Mouse (Mus musculus) lung, embryonic 16.5 days (tissue): ENCODE data around the gene Acads. TPM values are rescaled to one million over a fixed set of nuclear protein-coding genes. Genes with fewer than 3 reads are reported as not detected.

Source experiments
- ATAC-seq: fragments of 200-750 bp; cut with Nextera tagmentation; 2 replicates; pipeline ENCODE4 v1.8.0; 2017; ENCODE audit warnings: low read depth, mild to moderate bottlenecking, moderate library complexity
- H3K27ac ChIP-seq: fragments of 300-500 bp; sonication (generic); 2 replicates; pipeline ENCODE4 v1.5.1; 2014; ENCODE audit warnings: mild to moderate bottlenecking, control low read depth, low read length
- H3K27me3 ChIP-seq: fragments of 300-500 bp; sonication (generic); 2 replicates; pipeline ENCODE4 v1.6.1; 2014; ENCODE audit warnings: low read depth, low read length, mixed read lengths; ENCODE audit not compliant: control insufficient read depth, insufficient read depth
- H3K36me3 ChIP-seq: fragments of 300-500 bp; sonication (generic); 2 replicates; pipeline ENCODE4 v1.6.1; 2014; ENCODE audit warnings: low read length; ENCODE audit not compliant: control insufficient read depth, insufficient read depth
- H3K4me1 ChIP-seq: fragments of 300-500 bp; sonication (generic); replicated peaks from 2 replicates; pipeline ENCODE4 v1.6.1; 2014; ENCODE audit warnings: low read length, mixed read lengths; ENCODE audit not compliant: control insufficient read depth, insufficient read depth
- H3K4me2 ChIP-seq: fragments of 300-500 bp; sonication (generic); 2 replicates; pipeline ENCODE4 v1.6.1; 2014; ENCODE audit warnings: low read depth, low read length, control low read depth
- H3K4me3 ChIP-seq: fragments of 300-500 bp; sonication (generic); 2 replicates; pipeline ENCODE4 v1.5.1; 2014; ENCODE audit warnings: mild to moderate bottlenecking, low read length, control low read depth
- H3K9ac ChIP-seq: fragments of 300-500 bp; sonication (generic); 2 replicates; pipeline ENCODE4 v1.6.1; 2014; ENCODE audit warnings: low read length, control low read depth
- H3K9me3 ChIP-seq: fragments of 300-500 bp; sonication (generic); 2 replicates; pipeline ENCODE4 v1.6.1; 2016; ENCODE audit warnings: low read length; ENCODE audit not compliant: control insufficient read depth
- WGBS: fragments of 180-500 bp; shearing (Covaris S2); extraction: QIAGEN DNeasy Blood & Tissue Kit; methylation state at CpG from one replicate; pipeline ENCODE4 v1.1.7; 2014; 5-methylcytosine and 5-hydroxymethylcytosine counted together
- polyA plus RNA-seq: library from polyadenylated mRNA; unstranded; fragments of >200 nt; fragmentation: Nextera tagmentation; extraction: Ambion mirVana; gene quantifications from 2 replicates; pipeline ENCODE4 v1.2.1, GENCODE M21; 2015

The Acads gene
- polyA plus RNA-seq, 1 experiment from 2014 or later: 69.2 TPM

DNA sequence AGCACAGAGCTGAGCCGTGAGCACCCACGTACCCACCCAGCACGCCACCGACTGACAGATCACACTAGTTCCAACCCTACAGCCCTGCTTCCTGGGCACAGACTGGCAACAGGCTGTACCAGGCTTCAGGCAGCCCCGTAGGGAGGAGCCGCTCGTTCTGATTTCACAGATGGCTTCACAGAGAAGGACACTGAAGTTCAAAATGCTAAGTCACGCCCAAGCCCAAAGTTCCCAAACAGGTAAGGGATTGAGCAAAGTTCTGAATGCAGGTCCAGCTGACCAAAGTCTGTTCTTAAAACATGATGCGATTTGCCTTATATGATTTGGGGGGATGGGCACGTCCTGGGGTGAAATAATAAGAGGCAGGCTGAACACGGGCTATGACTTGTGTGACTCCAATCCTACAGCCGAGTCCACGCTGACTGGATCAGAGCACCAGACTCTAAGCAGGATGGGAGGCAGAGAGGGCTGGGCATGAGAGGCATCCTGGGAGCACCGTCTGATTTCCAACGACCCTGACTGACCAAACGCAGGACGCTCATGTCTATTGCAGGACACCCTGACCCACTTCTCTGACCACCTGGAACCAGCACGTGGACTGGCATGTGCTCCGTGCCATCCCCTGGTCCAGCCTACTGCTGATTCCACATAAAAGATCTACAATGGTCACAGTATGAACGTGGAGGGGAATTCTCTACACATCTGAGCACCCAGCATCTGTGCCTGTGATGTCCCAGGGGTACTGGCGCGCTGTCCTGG lies 8.5 kb upstream of the Acads start:
- H3K36me3 ChIP-seq: peaks cover 16% of the 10 kb centered on the region; the same call in 1 of the 2 replicates
- no peak for ATAC-seq
- WGBS: 87% methylated on average over 22 of the region's 22 CpGs

DNA sequence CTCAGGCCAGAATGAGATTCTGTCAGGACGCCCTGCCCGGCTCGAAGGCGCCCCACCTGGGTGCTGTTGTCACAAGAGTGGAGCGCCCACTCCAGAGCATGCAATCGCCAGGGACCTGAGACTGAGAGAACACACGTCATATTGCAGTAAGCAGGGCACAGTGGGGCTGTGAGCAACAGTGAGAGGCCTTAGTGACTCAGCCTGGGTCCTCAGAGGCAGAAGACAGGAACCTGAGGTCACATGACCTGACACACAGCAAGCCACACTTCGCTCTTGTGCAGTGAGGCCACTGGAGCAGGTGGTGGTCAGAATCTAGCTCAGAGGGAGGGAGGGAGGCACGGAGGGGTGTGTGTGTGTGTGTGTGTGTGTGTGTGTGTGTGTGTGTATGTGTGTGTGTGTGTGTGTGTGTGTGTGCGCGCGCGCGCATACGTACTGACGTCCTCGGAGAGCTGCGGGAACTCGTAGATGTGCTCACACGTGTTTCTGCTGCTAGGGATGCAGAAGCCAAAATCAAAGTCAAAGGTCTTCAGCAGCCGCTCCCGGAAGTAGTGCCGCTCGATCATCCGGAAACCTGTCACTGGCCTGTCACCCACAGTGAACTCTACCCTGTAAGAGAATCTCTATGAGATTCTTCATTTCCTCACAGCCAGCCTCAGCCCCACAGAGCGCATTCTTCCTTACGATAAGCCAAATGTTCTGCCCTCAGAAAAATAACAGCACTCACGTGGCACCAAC lies 7.6 kb upstream of the Acads start:
- H3K9ac ChIP-seq: no peak overlapping the region
- WGBS: 86% methylated on average over 28 of the region's 28 CpGs
- no peak overlapping the region for H3K4me3 ChIP-seq
- H3K27me3 ChIP-seq: no peaks in the 10 kb centered on the region
- no peak overlapping the region for H3K27ac ChIP-seq
- H3K4me2 ChIP-seq: no peak overlapping the region
- ATAC-seq: no peak
- peaks cover 16% of the 10 kb centered on the region; the same call in 1 of the 2 replicates for H3K36me3 ChIP-seq
- peaks cover 8% of the 10 kb centered on the region for H3K4me1 ChIP-seq
- no peaks in the 10 kb centered on the region for H3K9me3 ChIP-seq

More for the DNA sequence above, 8.5 kb upstream of the Acads start:
- H3K9ac ChIP-seq: no peak overlapping the region
- no peak overlapping the region for H3K4me3 ChIP-seq
- H3K27me3 ChIP-seq: no peaks in the 10 kb centered on the region
- peaks cover 8% of the 10 kb centered on the region for H3K4me1 ChIP-seq
- no peak overlapping the region for H3K4me2 ChIP-seq
- no peak overlapping the region for H3K27ac ChIP-seq
- no peaks in the 10 kb centered on the region for H3K9me3 ChIP-seq

DNA sequence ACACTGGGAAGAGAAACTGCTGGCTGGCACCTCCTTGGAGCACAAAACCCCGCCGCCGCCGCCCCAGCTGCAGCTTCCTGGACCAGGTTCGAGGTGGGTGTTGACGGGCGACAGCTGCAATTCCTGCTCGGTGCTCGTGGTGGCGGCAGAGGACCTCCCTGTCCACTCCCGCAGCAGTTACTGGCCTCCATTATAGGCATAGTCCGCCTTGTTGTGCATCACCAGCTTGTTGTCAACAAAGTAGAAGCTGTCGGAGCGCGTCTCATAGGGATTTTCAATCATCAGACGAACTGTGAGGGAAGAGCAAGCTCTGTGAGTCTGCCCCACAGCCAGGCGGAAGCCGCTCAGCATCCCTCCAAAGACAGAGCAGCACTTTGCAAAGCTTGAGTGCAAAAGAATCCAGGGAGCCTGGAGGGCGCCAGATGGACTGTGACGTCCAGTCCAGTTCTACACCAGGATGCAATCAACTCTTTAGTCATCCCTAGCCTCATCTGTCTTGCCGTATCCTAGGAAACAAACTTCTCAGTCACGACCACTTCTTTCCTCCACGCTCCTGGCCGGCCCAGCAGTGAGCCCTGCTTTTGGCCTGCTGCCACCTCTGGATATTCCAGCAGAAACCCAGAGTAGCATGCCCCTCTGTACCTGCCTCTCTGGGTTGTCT lies 6.2 kb upstream of the Acads start:
- Histone ChIP-seq H3K4me3 (0 out of 2 replicates have a peak overlapping the region, but pooled peaks have one; percentile 17), H3K4me2 (0 out of 2 replicates have a peak overlapping the region, but pooled peaks have one; percentile 18), H3K27ac (no peak overlapping the region), H3K27me3 (no peaks in the 10 kb centered on the region), H3K4me1 (peaks cover 8% of the 10 kb centered on the region), H3K36me3 (peaks cover 16% of the 10 kb centered on the region; the same call in 1 of the 2 replicates), H3K9ac (no peak overlapping the region), H3K9me3 (no peaks in the 10 kb centered on the region)
- 20% methylated on average over 24 of the region's 24 CpGs for WGBS
- ATAC-seq: peak; percentile 88

DNA sequence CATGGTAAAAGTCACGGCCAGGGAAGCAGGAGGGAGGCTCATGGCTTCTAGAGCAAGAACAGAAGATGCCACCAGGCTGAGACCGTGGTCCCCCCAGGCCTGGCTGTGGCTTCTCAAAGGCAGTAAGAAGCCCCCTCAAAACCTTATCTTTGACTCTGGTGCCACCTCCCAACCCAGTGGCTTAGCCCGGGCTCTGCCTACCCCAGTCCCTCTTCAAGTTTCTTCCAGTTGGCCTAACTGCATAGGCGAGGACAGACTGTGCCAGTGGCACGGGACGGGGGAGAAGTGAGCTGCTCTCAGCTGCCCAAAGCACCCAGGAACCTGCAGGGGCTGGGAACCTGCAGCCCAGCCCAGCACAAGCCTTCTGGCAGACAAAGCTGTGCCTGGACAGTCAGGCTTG lies 5.5 kb upstream of the Acads start:
- Histone ChIP-seq H3K9ac (no peak overlapping the region), H3K27ac (no peak overlapping the region), H3K4me3 (no peak overlapping the region), H3K9me3 (no peaks in the 10 kb centered on the region), H3K4me2 (no peak overlapping the region), H3K36me3 (peaks cover 16% of the 10 kb centered on the region; the same call in 1 of the 2 replicates), H3K4me1 (peaks cover 8% of the 10 kb centered on the region), H3K27me3 (no peaks in the 10 kb centered on the region)
- peak; percentile 32; the same call in 1 of the 2 replicates for ATAC-seq
- WGBS: 91% methylated on average over 6 of the region's 6 CpGs

- Histone ChIP-seq H3K4me3 (no peak overlapping the region), H3K27me3 (no peaks in the 10 kb centered on the region), H3K4me2 (no peak overlapping the region), H3K9ac (no peak overlapping the region), H3K9me3 (no peaks in the 10 kb centered on the region), H3K36me3 (peaks cover 6% of the 10 kb centered on the region; the same call in 1 of the 2 replicates), H3K27ac (no peak overlapping the region), H3K4me1 (peaks cover 19% of the 10 kb centered on the region)
- 80% methylated on average over 5 of the region's 5 CpGs for WGBS
- no peak for ATAC-seq
Observed at GRCm38 (mm10) chr5:115120978-115121377, 1.8 kb upstream of the Acads start.

DNA sequence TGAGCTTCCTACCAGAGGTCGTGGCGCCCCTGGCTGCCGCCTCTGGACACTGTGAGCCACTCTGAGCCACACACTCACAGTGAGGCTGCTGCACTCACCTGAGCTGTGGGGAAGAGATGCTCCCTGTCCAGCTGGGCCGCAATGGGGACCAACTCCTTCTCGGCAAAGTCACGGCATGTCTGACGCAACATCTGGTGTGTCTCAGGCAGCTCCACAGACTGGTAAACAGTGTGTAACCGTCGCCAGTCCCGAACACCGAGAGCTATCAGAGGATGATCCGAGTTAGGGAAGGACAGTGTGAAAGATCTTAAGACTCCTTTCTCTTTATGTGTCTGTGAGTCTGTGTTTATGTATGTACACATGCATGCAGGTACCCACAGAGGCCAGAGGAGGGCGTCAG lies 1.7 kb downstream of the Acads start:
- H3K4me3 ChIP-seq: no peak overlapping the region
- no peak for ATAC-seq
- H3K36me3 ChIP-seq: peaks cover 15% of the 10 kb centered on the region; the same call in 1 of the 2 replicates
- WGBS: 78% methylated on average over 13 of the region's 13 CpGs
- H3K9ac ChIP-seq: no peak overlapping the region
- peaks cover 11% of the 10 kb centered on the region; the same call in 1 of the 2 replicates for H3K4me1 ChIP-seq
- no peak overlapping the region for H3K27ac ChIP-seq
- no peaks in the 10 kb centered on the region for H3K27me3 ChIP-seq
- no peaks in the 10 kb centered on the region for H3K9me3 ChIP-seq
- no peak overlapping the region for H3K4me2 ChIP-seq

- Histone ChIP-seq H3K9ac (no peak overlapping the region), H3K27me3 (no peaks in the 10 kb centered on the region), H3K4me1 (peaks cover 11% of the 10 kb centered on the region; the same call in 1 of the 2 replicates), H3K9me3 (no peaks in the 10 kb centered on the region), H3K36me3 (peaks cover 15% of the 10 kb centered on the region; the same call in 1 of the 2 replicates), H3K27ac (no peak overlapping the region), H3K4me3 (no peak overlapping the region), H3K4me2 (no peak overlapping the region)
- no peak for ATAC-seq
- 76% methylated on average over 3 of the region's 3 CpGs for WGBS
Observed at GRCm38 (mm10) chr5:115116426-115116825, 2.7 kb downstream of the Acads start.

DNA sequence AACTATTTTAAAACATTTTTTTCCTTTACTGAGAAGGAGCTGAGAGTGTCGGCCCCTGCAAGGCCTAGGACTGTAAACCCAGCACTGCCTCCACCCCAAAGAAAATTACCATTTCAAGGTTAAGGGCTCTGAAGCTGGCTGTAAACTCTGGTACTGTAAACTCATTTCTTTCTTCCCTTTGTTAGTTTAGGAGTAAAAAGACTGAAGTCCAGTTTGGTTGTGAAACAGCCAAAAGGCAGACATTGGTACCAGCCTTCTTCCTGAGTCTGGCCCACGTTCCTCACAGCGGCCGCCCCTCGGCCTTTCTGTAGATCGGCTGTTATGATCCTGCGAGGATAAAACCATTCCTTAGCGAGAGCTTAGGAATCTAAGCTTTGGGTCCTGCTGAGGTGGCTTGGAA lies 4.6 kb downstream of the Acads start:
- no peak for ATAC-seq
- no peaks in the 10 kb centered on the region for H3K9me3 ChIP-seq
- peaks cover 11% of the 10 kb centered on the region; the same call in 1 of the 2 replicates for H3K4me1 ChIP-seq
- no peak overlapping the region for H3K4me3 ChIP-seq
- no peaks in the 10 kb centered on the region for H3K27me3 ChIP-seq
- no peak overlapping the region for H3K9ac ChIP-seq
- no peak overlapping the region for H3K27ac ChIP-seq
- WGBS: 94% methylated on average over 8 of the region's 8 CpGs
- peaks cover 17% of the 10 kb centered on the region; the same call in 1 of the 2 replicates for H3K36me3 ChIP-seq
- H3K4me2 ChIP-seq: no peak overlapping the region

DNA sequence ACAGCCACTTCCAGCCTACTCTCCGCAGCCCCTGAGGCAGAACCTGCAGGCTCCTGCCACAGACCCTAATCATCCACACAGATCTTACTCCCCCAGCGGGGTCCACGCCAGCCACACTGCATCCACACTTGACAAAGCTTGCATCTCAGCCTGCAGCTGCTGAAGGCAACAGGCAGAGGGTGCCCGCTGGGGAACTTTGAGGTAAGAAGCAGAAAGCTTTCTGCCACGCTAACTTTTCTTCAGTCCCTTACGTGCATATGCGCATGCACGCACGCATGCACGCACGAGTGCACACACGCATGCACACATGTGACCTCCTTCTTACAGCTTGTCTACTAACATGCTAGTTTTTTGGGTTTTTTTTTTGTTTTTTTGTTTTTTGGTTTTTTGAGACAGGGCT lies 5.9 kb downstream of the Acads start:
- no peak overlapping the region for H3K4me2 ChIP-seq
- no peaks in the 10 kb centered on the region for H3K9me3 ChIP-seq
- no peak overlapping the region for H3K4me3 ChIP-seq
- H3K36me3 ChIP-seq: peaks cover 17% of the 10 kb centered on the region; the same call in 1 of the 2 replicates
- WGBS: 92% methylated on average over 12 of the region's 12 CpGs
- H3K9ac ChIP-seq: no peak overlapping the region
- no peaks in the 10 kb centered on the region for H3K27me3 ChIP-seq
- H3K4me1 ChIP-seq: peaks cover 4% of the 10 kb centered on the region; the same call in 1 of the 2 replicates
- no peak for ATAC-seq
- H3K27ac ChIP-seq: no peak overlapping the region
